Mouse (Mus musculus) 416B (cell line): ENCODE results near the gene Eml4.

Experiments
- DNase-seq: peaks from one replicate; pipeline ENCODE4 v3.0.0; 2011; ENCODE audit warnings: low read depth

Eml4 gene

GRCm38 (mm10) chr17:83503693-83504092, 153.0 kb downstream of the Eml4 start:
- DNase-seq: no peak

DNA sequence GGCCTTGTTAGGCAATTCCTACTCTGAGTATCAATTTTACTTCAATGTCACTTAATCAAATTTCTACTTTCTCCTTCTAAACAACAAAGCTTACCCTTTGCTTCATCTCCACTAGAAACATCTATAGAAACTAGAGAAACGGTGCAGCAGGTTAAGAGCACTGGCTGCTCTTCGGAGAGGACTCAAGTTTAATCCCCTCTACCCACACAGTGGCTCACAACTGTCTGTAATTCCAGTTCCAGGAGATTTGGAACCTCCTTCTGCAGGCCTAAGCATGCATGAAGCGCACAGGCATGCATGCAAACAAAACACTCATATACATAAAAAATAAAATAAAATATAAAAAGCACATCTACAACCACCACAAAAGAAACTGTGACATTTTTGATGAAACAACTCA, 161.4 kb downstream of the Eml4 start:
- no peak for DNase-seq

DNA sequence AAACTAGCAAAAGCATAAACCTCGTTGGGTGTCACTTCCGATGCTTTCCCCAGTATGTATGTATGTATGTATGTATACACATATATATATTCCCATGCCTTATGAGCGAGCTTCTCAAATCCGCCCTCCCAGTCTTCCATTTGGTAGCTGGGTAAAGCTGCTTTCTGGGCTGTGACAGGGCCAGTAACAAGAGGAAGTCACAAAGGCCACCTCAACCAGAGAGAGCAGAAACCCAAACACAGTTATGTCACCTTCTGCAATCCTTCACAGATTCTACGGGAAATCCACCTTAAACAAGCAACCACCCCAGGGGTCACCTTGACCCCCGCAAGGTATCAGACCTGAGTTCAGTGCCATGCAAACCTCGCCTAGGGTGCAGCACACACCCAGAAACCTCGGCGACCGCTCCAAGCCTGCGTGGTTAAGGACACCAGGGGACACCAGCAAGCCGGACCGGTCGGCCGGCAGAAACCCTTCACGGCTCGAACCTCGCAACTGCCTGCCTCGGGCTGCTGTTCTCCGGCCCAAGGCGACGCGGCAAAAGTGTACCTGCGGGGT, 163.0 kb downstream of the Eml4 start:
- DNase-seq: peak; percentile 15

DNA sequence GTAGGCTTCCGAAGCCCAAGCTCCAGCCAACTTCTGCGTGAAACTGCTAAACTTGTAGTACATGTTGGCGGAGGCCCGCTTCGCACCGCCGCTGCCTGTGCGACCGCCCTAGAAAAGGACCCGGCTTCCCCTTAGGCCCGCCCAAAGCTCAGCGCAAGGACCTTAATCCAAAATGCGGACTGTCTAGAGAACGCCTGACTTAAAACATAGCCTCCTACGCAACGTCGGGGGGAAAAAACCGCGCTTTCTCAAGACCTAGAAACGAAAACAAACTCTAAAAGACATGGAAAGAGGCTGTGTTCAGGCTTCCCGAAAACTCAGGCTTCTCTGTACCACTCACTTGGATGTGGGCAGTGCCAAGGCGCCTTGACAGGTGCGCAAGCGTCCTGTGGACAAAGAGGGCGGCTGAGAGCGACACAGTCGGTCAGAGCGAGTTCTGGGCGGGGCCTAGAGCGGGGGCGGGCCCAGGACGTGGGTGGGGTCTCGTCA, 163.5 kb downstream of the Eml4 start:
- peak; percentile 92 for DNase-seq

DNA sequence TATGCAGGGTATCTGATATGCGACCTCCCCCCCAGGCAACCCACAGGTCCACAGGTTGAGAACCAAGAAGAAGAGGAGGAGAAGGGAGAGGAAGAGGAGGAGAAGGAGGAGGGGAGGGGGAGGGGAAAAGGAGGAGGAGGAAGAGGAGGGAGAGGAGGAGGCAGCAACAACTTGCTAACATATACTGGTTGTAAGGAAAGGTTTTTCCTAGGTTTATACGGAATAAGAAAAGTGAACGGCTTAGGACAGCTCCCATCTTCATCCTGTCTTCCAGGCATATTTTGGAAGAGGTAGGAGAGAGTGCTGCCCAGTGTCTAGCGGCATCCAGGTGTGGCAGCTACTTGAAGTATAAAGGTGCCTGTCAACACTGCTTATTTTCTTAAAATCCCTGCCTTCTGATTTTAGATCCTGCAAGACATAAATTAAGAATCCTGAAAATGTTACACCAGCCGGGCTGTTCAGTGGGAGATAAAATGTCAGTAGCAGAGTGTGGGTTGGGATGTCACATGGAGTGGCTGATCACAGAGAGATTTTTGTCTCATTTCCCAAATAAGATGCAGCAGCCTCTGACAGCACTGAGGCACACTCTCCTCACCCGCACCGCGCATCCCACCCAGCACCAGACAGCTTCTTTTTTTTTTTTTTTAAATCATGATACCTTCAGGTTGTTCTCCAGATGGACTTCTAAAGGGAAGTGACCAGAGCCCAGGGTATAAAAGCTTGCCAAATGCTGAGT, 166.7 kb downstream of the Eml4 start, which contains the start of gene Cox7a2l:
Gene Cox7a2l, minus strand, starts transcription at position 51 of the 736 bp plus-strand sequence.
- no peak for DNase-seq

DNA sequence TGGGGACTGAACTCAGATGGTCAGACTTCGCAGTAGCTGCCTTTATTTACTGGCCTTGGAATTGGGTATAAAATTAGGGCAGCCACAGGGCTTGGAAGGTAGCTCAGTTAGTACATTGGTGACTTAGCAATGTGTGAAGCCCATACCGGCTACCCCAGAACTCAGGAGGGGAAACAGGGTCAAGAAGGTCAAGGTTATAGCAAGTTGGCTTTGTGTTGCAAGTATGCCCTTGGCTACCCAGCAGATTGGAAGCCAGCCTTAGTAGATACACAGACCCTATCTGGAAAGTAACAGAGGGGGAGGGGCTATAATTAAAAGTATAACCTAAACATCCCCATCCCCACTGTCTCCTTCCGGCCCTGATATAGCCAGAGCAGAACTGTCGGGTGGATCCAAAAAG, 171.2 kb downstream of the Eml4 start:
- no peak for DNase-seq

DNA sequence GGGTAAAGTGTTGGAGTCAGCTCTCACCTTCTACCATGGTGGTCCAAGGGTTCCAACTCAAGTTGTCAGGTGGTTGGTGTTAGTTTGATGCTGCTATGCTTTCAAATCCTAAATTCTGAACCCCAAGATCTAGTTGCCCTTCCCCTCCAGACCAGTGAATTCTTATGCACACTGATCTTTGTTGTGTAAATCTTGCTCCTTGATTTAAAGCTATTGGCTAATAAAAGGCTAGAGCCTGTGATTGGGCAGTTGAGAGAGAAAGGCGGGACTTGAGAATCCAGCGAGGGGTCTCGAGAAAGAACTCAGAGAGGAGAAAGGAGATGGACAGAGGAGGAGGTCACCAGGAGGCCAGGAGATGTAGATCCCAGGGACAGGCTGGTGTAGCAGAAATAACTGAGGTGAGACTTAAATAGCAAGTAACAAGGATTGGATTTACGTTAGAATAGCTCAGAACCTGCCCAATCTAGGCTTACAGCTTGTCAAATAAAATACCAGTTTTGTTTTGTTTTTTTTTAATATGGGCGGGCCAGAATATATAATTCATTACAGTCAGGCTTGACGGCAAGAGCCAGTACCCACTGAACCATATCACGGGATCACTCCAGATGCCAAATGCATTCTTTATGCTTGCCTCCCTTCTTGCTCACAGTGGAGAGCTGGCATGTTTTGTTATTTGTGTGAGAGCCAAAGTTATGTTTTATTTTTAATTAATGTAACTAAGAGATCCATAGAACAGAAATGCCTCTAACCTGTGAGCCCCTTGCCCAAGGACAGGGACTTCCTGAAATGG, 172.1 kb downstream of the Eml4 start:
- no peak for DNase-seq

DNA sequence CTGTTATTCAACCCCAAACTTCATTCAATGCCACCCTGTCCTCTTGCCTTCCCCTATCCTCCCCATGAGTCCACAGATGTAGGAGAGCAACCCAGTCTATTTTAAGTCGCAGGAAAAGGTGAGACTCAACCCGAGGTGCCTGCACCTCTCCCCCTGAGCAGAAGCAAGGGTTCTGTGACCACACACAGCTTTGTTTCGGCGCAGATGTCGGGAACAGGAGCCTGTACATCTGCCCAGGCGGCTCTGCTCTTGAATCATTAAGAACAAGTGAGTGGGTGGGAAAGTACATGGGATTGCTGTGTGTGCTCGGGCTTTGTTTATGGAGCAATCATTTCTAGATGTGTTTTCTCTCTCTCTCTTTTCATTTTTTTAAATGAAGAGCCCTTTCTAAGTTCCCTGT, 174.0 kb downstream of the Eml4 start:
- DNase-seq: no peak

DNA sequence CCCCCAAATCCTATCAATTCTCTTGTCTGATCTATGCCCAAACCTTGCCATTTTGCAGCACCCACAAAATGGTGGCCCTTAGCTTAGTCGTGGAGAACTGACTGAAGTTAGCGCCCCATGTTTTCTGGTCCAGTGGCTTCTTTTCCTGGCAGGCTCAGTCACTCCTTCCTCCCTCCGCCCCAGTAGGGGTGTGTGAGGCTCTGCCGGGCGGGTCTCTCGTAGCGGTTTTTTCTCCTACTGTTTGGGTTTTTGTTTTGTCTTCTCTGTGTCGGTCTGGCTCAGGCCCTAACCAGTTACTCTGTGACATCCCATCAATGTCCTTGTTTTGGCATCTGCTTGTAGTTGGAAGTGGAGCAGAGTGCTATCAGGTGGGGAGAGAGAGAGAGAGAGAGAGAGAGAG, 174.9 kb downstream of the Eml4 start:
- no peak for DNase-seq

GRCm38 (mm10) chr17:83526091-83526561, 175.4 kb downstream of the Eml4 start:
- no peak for DNase-seq

GRCm38 (mm10) chr17:83526624-83527532, 176.1 kb downstream of the Eml4 start:
- peak; percentile 34 for DNase-seq

GRCm38 (mm10) chr17:83527651-83528381, 177.1 kb downstream of the Eml4 start:
- peak; percentile 28 for DNase-seq
